Mouse (Mus musculus) thymus, adult 2 months (tissue): ENCODE data around the gene Zfp668.

Experiments used
- CTCF ChIP-seq: fragments of 200-500 bp; IDR thresholded peaks from 2 replicates; pipeline ENCODE4 v1.5.1; 2012; ENCODE audit warnings: mild to moderate bottlenecking, control low read depth, low read length, moderate library complexity, borderline replicate concordance; ENCODE audit not compliant: control insufficient read depth, poor library complexity, insufficient read depth; ENCODE audit errors: extremely low read depth
- POLR2A ChIP-seq: fragments of 200-500 bp; IDR thresholded peaks from 2 replicates; pipeline ENCODE4 v1.6.1; 2012; ENCODE audit warnings: mild to moderate bottlenecking, low read length, control low read depth, moderate library complexity; ENCODE audit not compliant: control insufficient read depth, poor library complexity, insufficient read depth; ENCODE audit errors: extremely low read depth

GRCm38 (mm10) chr7:127926066-127926465, 49.4 kb upstream of the Zfp668 start:
- no peak for TF ChIP-seq CTCF
- TF ChIP-seq POLR2A: no peak
